21 mouse cellular contexts compared by ENCODE assay signal in the genomic region with DNA sequence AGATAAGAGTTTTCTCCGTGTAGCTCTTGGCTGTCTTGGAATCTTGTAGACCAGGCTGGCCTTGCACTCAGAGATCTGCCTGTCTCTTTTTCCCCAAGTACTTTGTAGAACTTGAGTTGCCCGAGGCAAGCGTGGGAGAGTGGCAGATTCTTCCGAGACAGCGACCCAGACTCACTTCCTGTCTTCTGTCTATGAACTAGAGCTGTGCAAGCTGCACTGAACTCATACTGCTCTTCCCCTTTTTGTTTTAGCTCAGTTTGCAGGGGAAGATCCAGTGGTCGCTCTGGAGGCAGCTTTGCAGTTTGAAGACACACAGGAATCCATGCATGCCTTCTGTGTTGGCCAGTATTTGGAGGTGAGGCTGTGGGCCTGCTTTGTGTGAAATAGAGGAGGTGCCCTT.
DNase-seq lines count a peak whose midpoint lies in the region; ATAC-seq and TF ChIP-seq lines count a peak whose summit lies in the region.
"Had no signal": no experiment of that assay in that cellular context is flagged by ENCODE, and none has a peak within 500 bp of the region (broad histone marks: within the 10 kb centered on the region; RNA-seq: fewer than 3 reads in every experiment).

No protein-coding gene starts in this region.

- H3K9me3 ChIP-seq in hindbrain, embryonic 16.5 days (ENCODE audit: control insufficient read depth, low read length): no peaks in the 10 kb centered on the region
- H3K9me3 ChIP-seq: embryonic facial prominence, embryonic 15.5 days; heart, embryonic 10.5 days; intestine, embryonic 15.5 days; limb, embryonic 15.5 days had no signal

- DNase-seq in left cerebral cortex, adult 2 months (ENCODE audit: extremely low spot score in 1 of 2, low spot score in 2 of 2): no peak
- DNase-seq in left cerebral cortex, adult 9 months (ENCODE audit: low spot score in 2 of 2): no peak
- DNase-seq in B cell, adult 2 months: peak; percentile 2 to 11
- DNase-seq in splenic B cell, adult 2 months (ENCODE audit: low read depth, low spot score): peak; percentile 21
- DNase-seq in left cerebral cortex, adult 18-20 months (ENCODE audit: low spot score in 2 of 2): no peak
- DNase-seq in Muller cell, postnatal 12 days (ENCODE audit: inconsistent ontology term): no peak
- DNase-seq: adrenal gland, postnatal 10 days; cerebellum, postnatal 36 days; gastrocnemius, adult 2 months; heart, postnatal 4 days; kidney, postnatal 14 days; lung, adult 18-20 months had no signal

- H3K4me1 ChIP-seq in bone marrow macrophage, adult 2 months (ENCODE audit: control insufficient read depth, insufficient read depth, low read length): peaks cover 6% of the 10 kb centered on the region
- no peaks in the 10 kb centered on the region for H3K4me1 ChIP-seq in hindbrain, embryonic 16.5 days (ENCODE audit: control insufficient read depth, insufficient read depth, low read depth, low read length)
- H3K4me1 ChIP-seq: embryonic facial prominence, embryonic 15.5 days; heart, embryonic 10.5 days; intestine, embryonic 15.5 days; limb, embryonic 15.5 days had no signal

- intact Hi-C loops in left cerebral cortex, adult 2 months (cut with DNase I): no loop called here

- ATAC-seq in hindbrain, embryonic 16.5 days: no peak
- ATAC-seq: forebrain, embryonic 14.5 days; intestine, embryonic 15.5 days had no signal

- H3K36me3 ChIP-seq in splenic B cell, adult 2 months (ENCODE audit: control insufficient read depth, insufficient read depth, low read length, poor library complexity, severe bottlenecking): peaks cover 18% of the 10 kb centered on the region
- peaks cover 23% of the 10 kb centered on the region for H3K36me3 ChIP-seq in hindbrain, embryonic 16.5 days (ENCODE audit: control insufficient read depth, insufficient read depth, low read length)

- no peaks in the 10 kb centered on the region for H3K27me3 ChIP-seq in splenic B cell, adult 2 months (ENCODE audit: control insufficient read depth, insufficient read depth, low read length, poor library complexity, severe bottlenecking)
- H3K27me3 ChIP-seq in hindbrain, embryonic 16.5 days (replicated peaks; ENCODE audit: control insufficient read depth, insufficient read depth, low read length): no peaks in the 10 kb centered on the region
- H3K27me3 ChIP-seq: embryonic facial prominence, embryonic 15.5 days; intestine, embryonic 15.5 days; limb, embryonic 15.5 days had no signal

- no peak overlapping the region for H3K4me3 ChIP-seq in left cerebral cortex, adult 2 months
- H3K4me3 ChIP-seq in bone marrow macrophage, adult 2 months (ENCODE audit: insufficient read depth, low read length): no peak overlapping the region
- H3K4me3 ChIP-seq in hindbrain, embryonic 16.5 days (ENCODE audit: low read length): no peak overlapping the region
- H3K4me3 ChIP-seq: embryonic facial prominence, embryonic 15.5 days; gastrocnemius, adult 2 months; heart, embryonic 10.5 days; intestine, embryonic 15.5 days; limb, embryonic 15.5 days; myocyte had no signal

- no peak for TF ChIP-seq CTCF in left cerebral cortex, adult 2 months (IDR thresholded peaks at IDR 0.05)
- no peak for TF ChIP-seq CTCF in bone marrow macrophage, adult 2 months (IDR thresholded peaks at IDR 0.05; ENCODE audit: low read depth, low read length)

- TF ChIP-seq POLR2A in bone marrow macrophage, adult 2 months (IDR thresholded peaks at IDR 0.05; ENCODE audit: borderline replicate concordance, low read depth, low read length): no peak

- H3K4me2 ChIP-seq in hindbrain, embryonic 16.5 days (ENCODE audit: low read length): no peak overlapping the region
- H3K4me2 ChIP-seq: embryonic facial prominence, embryonic 15.5 days; intestine, embryonic 15.5 days; limb, embryonic 15.5 days; midbrain, embryonic 11.5 days had no signal

- WGBS in hindbrain, embryonic 16.5 days: 92% methylated on average over 6 of the region's 6 CpGs

- H3K9ac ChIP-seq in hindbrain, embryonic 16.5 days (ENCODE audit: low read depth, low read length): no peak overlapping the region
- H3K9ac ChIP-seq: embryonic facial prominence, embryonic 15.5 days; intestine, embryonic 15.5 days; limb, embryonic 15.5 days had no signal

- 0 out of 2 replicates have a peak overlapping the region, but pooled peaks have one; percentile 1 for H3K27ac ChIP-seq in left cerebral cortex, adult 2 months
- peak overlapping the region; percentile 17; the same call in 1 of the 2 replicates for H3K27ac ChIP-seq in bone marrow macrophage, adult 2 months (ENCODE audit: insufficient read depth, low read depth, low read length)
- no peak overlapping the region for H3K27ac ChIP-seq in hindbrain, embryonic 16.5 days (ENCODE audit: low read depth, low read length)
- H3K27ac ChIP-seq: embryonic facial prominence, embryonic 15.5 days; gastrocnemius, adult 2 months; heart, embryonic 10.5 days; intestine, embryonic 15.5 days; limb, embryonic 15.5 days had no signal

Comparison
In these comparisons a context has a peak if more than half of its experiments do, and no peak if none do; other contexts are left out.
1. DNase-seq: peak in B cell, adult 2 months (2 of 2) and splenic B cell, adult 2 months (single experiment); none in left cerebral cortex, adult 2 months (0 of 2), left cerebral cortex, adult 9 months (0 of 2), left cerebral cortex, adult 18-20 months (0 of 2) and Muller cell, postnatal 12 days (single experiment).